ENCODE assay signal across 8 mouse cellular contexts in genomic region chr6:83442639-83443038, GRCm38 (mm10). TPM values are rescaled to one million over a fixed set of nuclear protein-coding genes. Genes with fewer than 3 reads are reported as not detected.
DNase-seq lines count a peak whose midpoint lies in the region; ATAC-seq and TF ChIP-seq lines count a peak whose summit lies in the region.

No protein-coding gene starts in this region.

- peak overlapping the region; percentile 77; the same call in 1 of the 2 replicates for H3K4me2 ChIP-seq in lung, postnatal 0 days (replicated peaks; ENCODE audit: low read depth, low read length)
- H3K4me2 ChIP-seq in hindbrain, embryonic 13.5 days: peak overlapping the region; percentile 88
- peak overlapping the region; percentile 75 for H3K4me2 ChIP-seq in midbrain, embryonic 15.5 days

- no peaks in the 10 kb centered on the region for H3K9me3 ChIP-seq in lung, postnatal 0 days (ENCODE audit: low read length)
- H3K9me3 ChIP-seq in hindbrain, embryonic 13.5 days: no peaks in the 10 kb centered on the region
- no peaks in the 10 kb centered on the region for H3K9me3 ChIP-seq in midbrain, embryonic 15.5 days

- H3K27me3 ChIP-seq in lung, postnatal 0 days (replicated peaks; ENCODE audit: insufficient read depth, low read length): no peaks in the 10 kb centered on the region
- no peaks in the 10 kb centered on the region for H3K27me3 ChIP-seq in hindbrain, embryonic 13.5 days
- H3K27me3 ChIP-seq in midbrain, embryonic 15.5 days (replicated peaks): no peaks in the 10 kb centered on the region

- peak overlapping the region; percentile 94 for H3K27ac ChIP-seq in lung, postnatal 0 days (ENCODE audit: low read length)
- H3K27ac ChIP-seq in hindbrain, embryonic 13.5 days: peak overlapping the region; percentile 99
- peak overlapping the region; percentile 98 for H3K27ac ChIP-seq in midbrain, embryonic 15.5 days

- WGBS in lung, postnatal 0 days: 48% methylated on average over 3 of the region's 3 CpGs
- WGBS in hindbrain, embryonic 13.5 days: 33% methylated on average over 3 of the region's 3 CpGs
- 43% methylated on average over 3 of the region's 3 CpGs for WGBS in midbrain, embryonic 15.5 days

- no peak for TF ChIP-seq EP300 in lung, postnatal 0 days (IDR thresholded peaks at IDR 0.05)

- TF ChIP-seq CTCF in lung, postnatal 0 days (IDR thresholded peaks at IDR 0.05): no peak

- peak; percentile 65 for DNase-seq in cerebellum, adult 9-10 months
- no peak for DNase-seq in cerebellum, postnatal 36 days
- no peak for DNase-seq in lung, postnatal 0 days (ENCODE audit: low spot score)
- DNase-seq in lung, postnatal 25 days (ENCODE audit: low spot score): no peak

- no peak overlapping the region for H3K9ac ChIP-seq in lung, postnatal 0 days (replicated peaks; ENCODE audit: low read depth)
- peak overlapping the region; percentile 94 for H3K9ac ChIP-seq in hindbrain, embryonic 13.5 days
- H3K9ac ChIP-seq in midbrain, embryonic 15.5 days: peak overlapping the region; percentile 89

- no peak for ATAC-seq in lung, postnatal 0 days
- no peak for ATAC-seq in hindbrain, embryonic 13.5 days (ENCODE audit: low FRiP score)
- ATAC-seq in midbrain, embryonic 15.5 days (replicated peaks): no peak
- no peak for ATAC-seq in monocyte, adult 5-6 weeks (replicated peaks; ENCODE audit: insufficient number of reproducible peaks, low FRiP score, low TSS enrichment, poor library complexity, severe bottlenecking)
- no peak for ATAC-seq in erythroid progenitor cell, adult 5-6 weeks (replicated peaks; ENCODE audit: low FRiP score, poor library complexity, severe bottlenecking)

- no peak overlapping the region for H3K4me3 ChIP-seq in lung, postnatal 0 days (ENCODE audit: low read depth, low read length)
- peak overlapping the region; percentile 82 for H3K4me3 ChIP-seq in hindbrain, embryonic 13.5 days
- H3K4me3 ChIP-seq in midbrain, embryonic 15.5 days: peak overlapping the region; percentile 87; the same call in 1 of the 2 replicates

- 0 out of 2 replicates have a peak, but pooled peaks cover 3% of the 10 kb centered on the region for H3K36me3 ChIP-seq in lung, postnatal 0 days (ENCODE audit: insufficient read depth, low read length)
- peaks cover 15% of the 10 kb centered on the region for H3K36me3 ChIP-seq in hindbrain, embryonic 13.5 days
- no peaks in the 10 kb centered on the region for H3K36me3 ChIP-seq in midbrain, embryonic 15.5 days (replicated peaks)

- peaks cover 44% of the 10 kb centered on the region for H3K4me1 ChIP-seq in lung, postnatal 0 days (ENCODE audit: insufficient read depth, low read depth, low read length)
- H3K4me1 ChIP-seq in hindbrain, embryonic 13.5 days (replicated peaks): peaks cover 91% of the 10 kb centered on the region
- peaks cover 62% of the 10 kb centered on the region for H3K4me1 ChIP-seq in midbrain, embryonic 15.5 days

RNA-seq across cellular contexts. Expression of gene Tet3, which starts 16.2 kb away (rescaled TPM):
- 30.0 and 30.5 TPM in 2 replicates for polyA plus RNA-seq in lung, postnatal 0 days (2015; fragmentation: Nextera tagmentation; extraction: Ambion mirVana)
- polyA plus RNA-seq in hindbrain, embryonic 13.5 days (2015; fragmentation: Nextera tagmentation; extraction: Ambion mirVana): 69.8 and 75.4 TPM in 2 replicates
- 60.9 and 76.8 TPM in 2 replicates for polyA plus RNA-seq in midbrain, embryonic 15.5 days (2015; fragmentation: Nextera tagmentation; extraction: Ambion mirVana)
- total RNA-seq in monocyte, adult 5-6 weeks (2017): 11.6 to 26.4 TPM (median 11.9 TPM) in 3 replicates
- total RNA-seq in erythroid progenitor cell, adult 5-6 weeks (2015; ENCODE audit: low replicate concordance): 33.5 and 46.5 TPM in 2 replicates
- total RNA-seq in erythroid progenitor cell, adult 5-6 weeks (2017; ENCODE audit: low replicate concordance): 28.2 and 32.9 TPM in 2 replicates
